Mouse (Mus musculus) heart, postnatal 4 days (tissue): ENCODE measurements around the gene Gm20883. TPM values are rescaled to one million over a fixed set of nuclear protein-coding genes. Genes with fewer than 3 reads are reported as not detected.
"Not testable (repeated sequence)": the region's sequence is repeated elsewhere in the genome, so short reads cannot be mapped to it uniquely, and the experiment has no call there.

Experiments
- DNase-seq: peaks from one replicate; pipeline ENCODE4 v3.0.0; 2021
- total RNA-seq, 2 experiments: library from RNA; stranded (reverse); gene quantifications; 2 replicates each; pipeline ENCODE4 v1.2.3; 2021

The Gm20883 gene
- not detected for total RNA-seq

DNA sequence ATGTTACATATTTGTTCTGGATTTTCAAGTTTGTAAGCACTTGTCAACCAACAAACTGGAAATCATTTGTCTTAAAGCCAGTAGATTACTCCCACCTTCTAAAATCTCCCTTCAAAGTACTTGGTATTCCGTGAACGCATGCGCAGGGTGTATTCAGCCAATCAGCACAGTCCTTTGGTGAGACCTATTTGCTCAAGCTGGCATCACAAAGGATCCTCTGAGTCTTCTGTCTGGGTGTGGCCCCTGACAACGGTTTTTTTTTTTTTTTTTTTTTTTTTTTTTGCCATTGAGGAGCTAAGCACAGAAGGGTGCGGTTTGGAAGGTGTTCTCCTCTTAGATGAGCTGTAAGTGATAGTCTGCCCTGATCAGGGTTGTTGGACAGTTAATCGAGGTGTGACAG is at the start of gene Gm20883:
TSS of gene Gm20883 (plus strand) at position 301 of the 400 bp plus-strand sequence.
- not testable (repeated sequence) for DNase-seq
